Mouse (Mus musculus) kidney, embryonic 16.5 days (tissue): ENCODE measurements around the gene Dock10. TPM values are rescaled to one million over a fixed set of nuclear protein-coding genes. Genes with fewer than 3 reads are reported as not detected.

Source experiments
- ATAC-seq: fragments of 200-750 bp; cut with Nextera tagmentation; 2 replicates; pipeline ENCODE4 v1.8.0; 2017; ENCODE audit warnings: moderate TSS enrichment; ENCODE audit not compliant: low FRiP score, low TSS enrichment
- H3K27ac ChIP-seq: fragments of 300-500 bp; sonication (generic); 2 replicates; pipeline ENCODE4 v1.5.1; 2014; ENCODE audit warnings: low read length
- H3K27me3 ChIP-seq: fragments of 300-500 bp; sonication (generic); 2 replicates; pipeline ENCODE4 v1.6.1; 2014; ENCODE audit warnings: low read length, control low read depth, mixed read lengths; ENCODE audit not compliant: insufficient read depth
- H3K36me3 ChIP-seq: fragments of 300-500 bp; sonication (generic); 2 replicates; pipeline ENCODE4 v1.6.1; 2014; ENCODE audit warnings: low read length, control low read depth, mixed read lengths; ENCODE audit not compliant: insufficient read depth
- H3K4me1 ChIP-seq: fragments of 300-500 bp; sonication (generic); 2 replicates; pipeline ENCODE4 v1.6.1; 2014; ENCODE audit warnings: low read length, control low read depth, mixed read lengths; ENCODE audit not compliant: insufficient read depth
- H3K4me2 ChIP-seq: fragments of 300-500 bp; sonication (generic); replicated peaks from 2 replicates; pipeline ENCODE4 v1.6.1; 2014; ENCODE audit warnings: low read depth, low read length
- H3K4me3 ChIP-seq: fragments of 300-500 bp; sonication (generic); 2 replicates; pipeline ENCODE4 v1.5.1; 2014; ENCODE audit warnings: mild to moderate bottlenecking, low read length
- H3K9ac ChIP-seq: fragments of 300-500 bp; sonication (generic); replicated peaks from 2 replicates; pipeline ENCODE4 v1.6.1; 2014; ENCODE audit warnings: low read length
- H3K9me3 ChIP-seq: fragments of 300-500 bp; sonication (generic); 2 replicates; pipeline ENCODE4 v1.6.1; 2016; ENCODE audit warnings: low read length, control low read depth
- WGBS: fragments of 180-500 bp; shearing (Covaris S2); extraction: QIAGEN DNeasy Blood & Tissue Kit; methylation state at CpG from one replicate; pipeline ENCODE4 v1.1.7; 2014; 5-methylcytosine and 5-hydroxymethylcytosine counted together
- polyA plus RNA-seq: library from polyadenylated mRNA; unstranded; fragments of >200 nt; fragmentation: Nextera tagmentation; extraction: Ambion mirVana; gene quantifications from 2 replicates; pipeline ENCODE4 v1.2.1, GENCODE M21; 2015

Dock10 gene
- polyA plus RNA-seq, 1 experiment from 2014 or later = 3.7 TPM

- no peaks in the 10 kb centered on the region for H3K36me3 ChIP-seq
- 65% methylated on average over 2 of the region's 2 CpGs for WGBS
- no peaks in the 10 kb centered on the region for H3K9me3 ChIP-seq
- no peaks in the 10 kb centered on the region for H3K4me1 ChIP-seq
- H3K9ac ChIP-seq = no peak overlapping the region
- H3K27me3 ChIP-seq = no peaks in the 10 kb centered on the region
- no peak overlapping the region for H3K4me3 ChIP-seq
- H3K27ac ChIP-seq = no peak overlapping the region
- ATAC-seq = no peak
- no peak overlapping the region for H3K4me2 ChIP-seq
Observed at GRCm38 (mm10) chr1:80604332-80604731, 154.0 kb downstream of the Dock10 start.

DNA sequence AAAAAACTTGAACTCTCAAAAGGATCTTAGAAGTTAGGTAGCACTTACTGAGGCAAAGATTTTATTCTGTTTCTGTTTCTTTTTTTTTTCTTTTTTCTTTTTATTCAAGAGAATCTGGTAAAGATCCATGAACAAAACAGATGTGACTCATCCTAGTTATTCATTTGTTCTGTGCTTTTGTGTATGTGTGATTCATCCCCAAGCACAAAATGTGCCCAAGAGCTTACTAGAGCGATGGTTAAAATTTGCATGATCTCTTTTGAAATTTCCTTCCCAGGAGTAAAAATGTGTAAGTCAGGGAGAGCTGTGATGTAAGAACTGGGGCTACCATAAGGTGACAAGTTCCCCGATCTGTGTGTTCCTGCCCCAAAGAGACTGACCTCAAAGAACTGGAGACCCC is 155.2 kb downstream of the Dock10 start:
- Histone ChIP-seq H3K36me3 (no peaks in the 10 kb centered on the region), H3K27me3 (no peaks in the 10 kb centered on the region), H3K4me3 (no peak overlapping the region), H3K27ac (no peak overlapping the region), H3K9ac (no peak overlapping the region), H3K4me2 (no peak overlapping the region), H3K9me3 (no peaks in the 10 kb centered on the region), H3K4me1 (no peaks in the 10 kb centered on the region)
- no peak for ATAC-seq
- WGBS = 90% methylated on average over 2 of the region's 2 CpGs

- H3K27me3 ChIP-seq = no peaks in the 10 kb centered on the region
- H3K27ac ChIP-seq = no peak overlapping the region
- no peaks in the 10 kb centered on the region for H3K36me3 ChIP-seq
- ATAC-seq = no peak
- no peaks in the 10 kb centered on the region for H3K4me1 ChIP-seq
- H3K9me3 ChIP-seq = no peaks in the 10 kb centered on the region
- WGBS = 72% methylated on average over 5 of the region's 5 CpGs
- no peak overlapping the region for H3K4me3 ChIP-seq
- H3K9ac ChIP-seq = no peak overlapping the region
- H3K4me2 ChIP-seq = no peak overlapping the region
Observed at GRCm38 (mm10) chr1:80583281-80583680, 175.0 kb downstream of the Dock10 start.

- Histone ChIP-seq H3K4me2 (no peak overlapping the region), H3K9me3 (no peaks in the 10 kb centered on the region), H3K4me3 (no peak overlapping the region), H3K36me3 (no peaks in the 10 kb centered on the region), H3K27ac (no peak overlapping the region), H3K27me3 (no peaks in the 10 kb centered on the region), H3K4me1 (no peaks in the 10 kb centered on the region), H3K9ac (no peak overlapping the region)
- 74% methylated on average over 3 of the region's 3 CpGs for WGBS
- no peak for ATAC-seq
Observed at GRCm38 (mm10) chr1:80582186-80582585, 176.1 kb downstream of the Dock10 start.

DNA sequence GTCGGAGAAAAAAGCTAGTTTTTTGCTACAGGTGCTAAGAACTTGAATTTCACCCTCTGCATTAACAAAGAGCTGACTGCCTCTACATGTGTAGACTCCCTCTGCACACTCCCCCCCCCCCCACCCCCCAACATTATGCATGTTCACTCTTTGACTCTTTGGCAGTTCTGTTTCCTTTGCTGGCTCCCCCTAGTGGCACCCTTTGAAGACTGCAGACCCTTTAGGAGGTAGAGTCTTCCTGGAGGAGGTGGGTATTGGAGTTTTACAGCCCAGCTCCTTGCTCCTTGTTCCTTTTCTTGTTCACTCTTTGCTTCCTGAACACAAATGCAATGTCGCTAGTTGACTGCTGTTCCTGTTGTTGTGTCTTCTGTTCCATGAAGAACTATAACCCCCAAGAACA is 181.4 kb downstream of the Dock10 start:
- no peak overlapping the region for H3K27ac ChIP-seq
- H3K9ac ChIP-seq = no peak overlapping the region
- H3K36me3 ChIP-seq = no peaks in the 10 kb centered on the region
- 83% methylated on average over 2 of the region's 2 CpGs for WGBS
- H3K27me3 ChIP-seq = no peaks in the 10 kb centered on the region
- H3K4me3 ChIP-seq = no peak overlapping the region
- no peaks in the 10 kb centered on the region for H3K4me1 ChIP-seq
- no peak overlapping the region for H3K4me2 ChIP-seq
- ATAC-seq = no peak
- no peaks in the 10 kb centered on the region for H3K9me3 ChIP-seq

GRCm38 (mm10) chr1:80556446-80556845 is 201.9 kb downstream of the Dock10 start:
- no peaks in the 10 kb centered on the region for H3K9me3 ChIP-seq
- H3K27ac ChIP-seq = no peak overlapping the region
- H3K36me3 ChIP-seq = no peaks in the 10 kb centered on the region
- H3K4me1 ChIP-seq = no peaks in the 10 kb centered on the region
- WGBS = 64% methylated on average over 1 of the region's 1 CpGs
- no peak overlapping the region for H3K4me3 ChIP-seq
- no peak for ATAC-seq
- H3K4me2 ChIP-seq = no peak overlapping the region
- no peaks in the 10 kb centered on the region for H3K27me3 ChIP-seq
- H3K9ac ChIP-seq = no peak overlapping the region

GRCm38 (mm10) chr1:80541522-80541921 is 216.8 kb downstream of the Dock10 start:
- 93% methylated on average over 3 of the region's 3 CpGs for WGBS
- Histone ChIP-seq H3K27ac (no peak overlapping the region), H3K4me2 (no peak overlapping the region), H3K4me3 (no peak overlapping the region), H3K9me3 (no peaks in the 10 kb centered on the region), H3K4me1 (no peaks in the 10 kb centered on the region), H3K27me3 (no peaks in the 10 kb centered on the region), H3K36me3 (no peaks in the 10 kb centered on the region), H3K9ac (no peak overlapping the region)
- ATAC-seq = no peak

- H3K9me3 ChIP-seq = no peaks in the 10 kb centered on the region
- no peaks in the 10 kb centered on the region for H3K36me3 ChIP-seq
- no peaks in the 10 kb centered on the region for H3K4me1 ChIP-seq
- no peaks in the 10 kb centered on the region for H3K27me3 ChIP-seq
- H3K9ac ChIP-seq = no peak overlapping the region
- H3K27ac ChIP-seq = no peak overlapping the region
- no peak overlapping the region for H3K4me3 ChIP-seq
- H3K4me2 ChIP-seq = no peak overlapping the region
- WGBS = 80% methylated on average over 5 of the region's 5 CpGs
- ATAC-seq = no peak
Observed at GRCm38 (mm10) chr1:80522197-80522596, 236.1 kb downstream of the Dock10 start.

GRCm38 (mm10) chr1:80520456-80520855 is 237.9 kb downstream of the Dock10 start:
- Histone ChIP-seq H3K9ac (no peak overlapping the region), H3K9me3 (no peaks in the 10 kb centered on the region), H3K4me2 (no peak overlapping the region), H3K27ac (no peak overlapping the region), H3K4me3 (no peak overlapping the region), H3K4me1 (no peaks in the 10 kb centered on the region), H3K27me3 (no peaks in the 10 kb centered on the region), H3K36me3 (no peaks in the 10 kb centered on the region)
- WGBS = 37% methylated on average over 2 of the region's 2 CpGs
- no peak for ATAC-seq

GRCm38 (mm10) chr1:80519893-80520292 is 238.4 kb downstream of the Dock10 start:
- no peaks in the 10 kb centered on the region for H3K36me3 ChIP-seq
- 3% methylated on average over 1 of the region's 1 CpGs for WGBS
- H3K4me2 ChIP-seq = no peak overlapping the region
- H3K9ac ChIP-seq = no peak overlapping the region
- H3K27me3 ChIP-seq = no peaks in the 10 kb centered on the region
- H3K4me3 ChIP-seq = no peak overlapping the region
- H3K4me1 ChIP-seq = no peaks in the 10 kb centered on the region
- no peaks in the 10 kb centered on the region for H3K9me3 ChIP-seq
- H3K27ac ChIP-seq = no peak overlapping the region
- no peak for ATAC-seq

- H3K4me1 ChIP-seq = no peaks in the 10 kb centered on the region
- 39% methylated on average over 6 of the region's 6 CpGs for WGBS
- no peaks in the 10 kb centered on the region for H3K36me3 ChIP-seq
- no peak for ATAC-seq
- H3K27ac ChIP-seq = no peak overlapping the region
- H3K9ac ChIP-seq = no peak overlapping the region
- H3K4me2 ChIP-seq = no peak overlapping the region
- no peaks in the 10 kb centered on the region for H3K27me3 ChIP-seq
- no peaks in the 10 kb centered on the region for H3K9me3 ChIP-seq
- no peak overlapping the region for H3K4me3 ChIP-seq
Observed at GRCm38 (mm10) chr1:80515836-80516235, 242.5 kb downstream of the Dock10 start.
